Mouse (Mus musculus) layer of hippocampus, postnatal 36 days (tissue): ENCODE results near the gene Inf2. TPM values are rescaled to one million over a fixed set of nuclear protein-coding genes. Genes with fewer than 3 reads are reported as not detected.

Experiments
- DNase-seq, 2 experiments: peaks; one replicate each; pipeline ENCODE4 v3.0.0; 2022
- total RNA-seq, 2 experiments: library from RNA; stranded (reverse); gene quantifications; 2 replicates each; pipeline ENCODE4 v1.2.3; 2021

Gene Inf2
- total RNA-seq, 2 experiments from 2014 or later: 127 to 142 TPM

- no peak for DNase-seq
These were observed 7.9 kb downstream of the Inf2 start for GRCm38 (mm10) chr12:112596454-112596853.

- DNase-seq: no peak
These were observed 8.4 kb downstream of the Inf2 start for GRCm38 (mm10) chr12:112596891-112597500.

GRCm38 (mm10) chr12:112597618-112598017 is 9.0 kb downstream of the Inf2 start:
- peak; percentile 66 to 67 for DNase-seq

- DNase-seq: no peak
These were observed 10.6 kb downstream of the Inf2 start for GRCm38 (mm10) chr12:112599198-112599597.

GRCm38 (mm10) chr12:112599942-112600611 is 11.5 kb downstream of the Inf2 start:
- DNase-seq: no peak

- no peak for DNase-seq
These were observed 15.4 kb downstream of the Inf2 start for GRCm38 (mm10) chr12:112604022-112604421.

- no peak for DNase-seq
These were observed 16.4 kb downstream of the Inf2 start for GRCm38 (mm10) chr12:112604709-112605649.

GRCm38 (mm10) chr12:112605766-112606165 is 17.2 kb downstream of the Inf2 start:
- peak; percentile 79 to 81 for DNase-seq

- DNase-seq: no peak
These were observed 18.4 kb downstream of the Inf2 start for GRCm38 (mm10) chr12:112606998-112607397.

GRCm38 (mm10) chr12:112609031-112609430 is 20.4 kb downstream of the Inf2 start:
- no peak for DNase-seq

- no peak for DNase-seq
These were observed 28.1 kb downstream of the Inf2 start for GRCm38 (mm10) chr12:112616668-112617067.

- DNase-seq: peak; percentile 61 to 63
These were observed 28.6 kb downstream of the Inf2 start for GRCm38 (mm10) chr12:112617184-112617583.

- peak; percentile 48 to 52 for DNase-seq
These were observed 29.4 kb downstream of the Inf2 start for GRCm38 (mm10) chr12:112617898-112618380.

GRCm38 (mm10) chr12:112618981-112619685 is 30.5 kb downstream of the Inf2 start:
- no peak for DNase-seq

- peak; percentile 37 to 43 for DNase-seq
These were observed 31.2 kb downstream of the Inf2 start, which contains the start of gene Adssl1 for GRCm38 (mm10) chr12:112619686-112620353. Gene Adssl1 (plus strand): TSS chr12:112620045.

GRCm38 (mm10) chr12:112620354-112621061 is 31.9 kb downstream of the Inf2 start:
- no peak for DNase-seq

- no peak for DNase-seq
These were observed 33.3 kb downstream of the Inf2 start for GRCm38 (mm10) chr12:112621900-112622299.

- DNase-seq: peak in 1 of 2 experiments; percentile 52
These were observed 35.2 kb downstream of the Inf2 start for GRCm38 (mm10) chr12:112623742-112624141.

GRCm38 (mm10) chr12:112625700-112626099 is 37.1 kb downstream of the Inf2 start:
- no peak for DNase-seq

GRCm38 (mm10) chr12:112626455-112626854 is 37.9 kb downstream of the Inf2 start:
- DNase-seq: no peak
